Mouse (Mus musculus): ENCODE data around the gene D1Ertd622e. TPM values are rescaled to one million over a fixed set of nuclear protein-coding genes. Genes with fewer than 3 reads are reported as not detected.

The D1Ertd622e gene
- polyA plus RNA-seq, 1 experiment from 2014 or later = 12.1 TPM

DNA sequence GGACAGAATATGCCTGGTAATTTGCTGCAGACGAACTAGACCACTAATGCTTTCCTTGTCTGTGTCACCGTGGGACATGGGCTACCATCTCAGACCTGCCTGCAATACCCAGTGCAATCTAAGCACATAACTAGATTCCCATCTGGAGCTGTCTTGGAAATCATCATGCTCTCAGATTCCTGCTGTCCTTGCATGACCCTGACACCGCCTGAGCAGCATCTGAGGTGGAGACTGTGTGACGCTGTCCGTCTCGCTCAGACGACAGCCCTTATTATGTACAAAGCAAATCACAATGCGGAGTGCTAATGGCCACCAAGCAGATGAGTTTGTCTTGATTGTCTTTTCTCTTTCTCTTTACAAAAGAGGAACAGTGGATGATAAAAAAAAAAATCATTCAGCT lies 33.9 kb downstream of the D1Ertd622e start:
- H3K4me1 ChIP-seq = no peaks in the 10 kb centered on the region
- H3K27me3 ChIP-seq (ENCODE audit: insufficient read depth, poor library complexity, severe bottlenecking) = no peaks in the 10 kb centered on the region
- no peaks in the 10 kb centered on the region for H3K36me3 ChIP-seq
- 82% methylated on average over 8 of the region's 8 CpGs for WGBS
- no peak overlapping the region for H3K27ac ChIP-seq
- no peak for DNase-seq (ENCODE audit: low spot score)
- H3K4me3 ChIP-seq = no peak overlapping the region
- no peaks in the 10 kb centered on the region for H3K9me3 ChIP-seq

DNA sequence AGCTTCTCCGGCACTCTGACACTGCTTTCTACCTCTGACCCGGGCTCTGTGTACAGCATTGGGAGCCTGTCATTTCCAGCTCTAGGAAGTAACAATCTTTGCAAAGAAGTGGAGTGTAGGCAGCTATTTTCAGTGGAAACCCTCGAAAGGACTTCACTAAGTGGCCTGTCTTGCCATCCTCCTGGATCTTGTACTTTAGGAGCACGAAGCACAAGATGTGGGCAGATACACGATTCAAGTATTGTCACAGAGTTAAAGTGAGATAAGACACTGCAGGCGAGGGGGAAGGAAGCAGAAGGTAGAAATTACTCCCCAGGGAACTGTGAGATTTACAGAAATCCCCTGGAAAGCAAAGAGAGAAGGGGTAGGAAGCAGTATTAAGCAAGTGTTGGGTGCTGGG lies 36.4 kb downstream of the D1Ertd622e start:
- no peaks in the 10 kb centered on the region for H3K9me3 ChIP-seq
- no peak for DNase-seq (ENCODE audit: low spot score)
- H3K4me1 ChIP-seq = no peaks in the 10 kb centered on the region
- H3K27ac ChIP-seq = no peak overlapping the region
- WGBS = 37% methylated on average over 6 of the region's 6 CpGs
- H3K36me3 ChIP-seq = no peaks in the 10 kb centered on the region
- H3K4me3 ChIP-seq = no peak overlapping the region
- H3K27me3 ChIP-seq (ENCODE audit: insufficient read depth, poor library complexity, severe bottlenecking) = no peaks in the 10 kb centered on the region

DNA sequence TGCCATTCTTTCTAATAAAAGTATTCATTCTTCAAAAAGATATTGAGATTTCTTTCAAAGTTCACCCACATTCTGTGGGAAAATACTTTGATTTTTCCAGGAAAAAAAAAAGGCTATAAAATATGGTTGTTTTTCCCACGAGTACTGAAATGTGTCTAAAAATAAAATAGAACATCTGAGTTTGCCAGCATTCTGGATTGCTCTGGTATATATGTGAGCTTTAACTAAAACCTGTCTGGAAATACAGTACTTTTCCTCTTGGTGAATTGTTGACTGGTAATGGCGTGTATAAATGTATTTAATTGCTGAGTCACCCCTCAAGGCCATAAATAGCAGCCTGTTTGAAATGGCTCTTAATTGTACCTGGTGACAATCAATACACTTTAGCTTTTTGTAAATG lies 37.5 kb downstream of the D1Ertd622e start:
- no peaks in the 10 kb centered on the region for H3K4me1 ChIP-seq
- no peaks in the 10 kb centered on the region for H3K27me3 ChIP-seq (ENCODE audit: insufficient read depth, poor library complexity, severe bottlenecking)
- H3K4me3 ChIP-seq = no peak overlapping the region
- no peaks in the 10 kb centered on the region for H3K9me3 ChIP-seq
- WGBS = 81% methylated on average over 2 of the region's 2 CpGs
- no peak overlapping the region for H3K27ac ChIP-seq
- DNase-seq (ENCODE audit: low spot score) = no peak
- no peaks in the 10 kb centered on the region for H3K36me3 ChIP-seq

DNA sequence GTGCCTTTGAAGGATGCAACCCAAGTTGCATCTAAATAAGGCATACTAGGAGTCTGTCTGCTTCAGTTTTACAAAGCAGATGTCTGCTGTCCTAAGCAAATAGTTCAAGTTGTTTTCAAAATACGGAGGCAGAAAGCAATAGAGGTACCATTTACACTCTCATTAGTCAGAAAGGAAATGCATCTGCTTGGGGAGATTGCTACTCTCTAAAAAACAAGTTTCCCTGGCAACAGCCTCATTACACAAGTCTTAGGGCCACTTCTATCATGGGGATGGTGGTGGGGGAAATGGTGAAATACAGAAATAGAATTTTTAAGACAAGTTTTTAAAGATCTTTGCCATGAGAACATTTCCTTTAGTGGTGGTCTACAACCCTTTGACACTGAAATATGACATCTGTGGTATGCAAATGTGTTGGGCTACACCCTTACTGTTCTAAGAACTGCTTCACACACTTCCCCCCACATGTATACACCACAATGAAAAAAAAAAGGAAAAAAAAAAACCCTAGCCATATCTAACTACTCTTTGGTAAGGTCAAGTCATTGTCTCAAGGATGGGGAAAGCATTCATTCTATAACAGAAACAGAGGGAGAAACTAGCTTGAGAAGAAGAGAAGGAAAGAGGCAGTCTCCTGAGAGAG lies 38.5 kb downstream of the D1Ertd622e start:
- Histone ChIP-seq H3K36me3 (no peaks in the 10 kb centered on the region), H3K4me1 (no peaks in the 10 kb centered on the region), H3K9me3 (no peaks in the 10 kb centered on the region), H3K27ac (no peak overlapping the region), H3K27me3 (ENCODE audit: insufficient read depth, poor library complexity, severe bottlenecking) (no peaks in the 10 kb centered on the region), H3K4me3 (no peak overlapping the region)
- DNase-seq (ENCODE audit: low spot score) = no peak
- 36% methylated on average over 1 of the region's 1 CpGs for WGBS

DNA sequence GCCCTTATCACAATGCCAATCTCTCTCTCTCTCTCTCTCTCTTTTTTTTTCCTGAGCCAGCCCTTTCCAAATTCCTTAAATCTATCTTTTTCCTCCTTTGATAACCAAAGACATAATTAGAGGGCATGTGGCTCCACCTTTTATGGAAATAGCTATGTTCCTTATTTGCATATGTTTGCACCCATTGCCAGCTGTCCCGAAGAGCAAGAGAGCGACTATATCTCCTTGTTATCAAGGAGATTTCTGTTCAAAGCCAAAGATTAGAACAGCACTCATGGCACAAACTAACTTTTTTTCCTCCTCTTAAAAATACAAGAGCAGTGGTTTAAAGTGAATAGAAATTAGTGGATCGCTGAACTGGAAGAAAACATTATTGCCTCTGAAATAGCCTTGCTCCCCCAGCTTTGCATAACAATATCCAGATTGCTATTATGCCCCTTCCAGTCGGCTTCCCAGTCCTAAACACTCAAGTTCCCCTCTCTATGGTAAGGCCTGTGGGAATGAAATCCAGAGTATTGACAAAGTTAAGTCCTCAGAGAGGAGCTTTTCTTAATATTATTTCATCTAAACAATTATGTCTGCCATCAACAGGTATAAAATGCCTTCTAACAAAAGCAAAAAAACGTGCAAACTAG lies 39.2 kb downstream of the D1Ertd622e start:
- Histone ChIP-seq H3K9me3 (no peaks in the 10 kb centered on the region), H3K27me3 (ENCODE audit: insufficient read depth, poor library complexity, severe bottlenecking) (no peaks in the 10 kb centered on the region), H3K4me1 (no peaks in the 10 kb centered on the region), H3K36me3 (no peaks in the 10 kb centered on the region), H3K27ac (no peak overlapping the region), H3K4me3 (no peak overlapping the region)
- no peak for DNase-seq (ENCODE audit: low spot score)
- 27% methylated on average over 5 of the region's 5 CpGs for WGBS

DNA sequence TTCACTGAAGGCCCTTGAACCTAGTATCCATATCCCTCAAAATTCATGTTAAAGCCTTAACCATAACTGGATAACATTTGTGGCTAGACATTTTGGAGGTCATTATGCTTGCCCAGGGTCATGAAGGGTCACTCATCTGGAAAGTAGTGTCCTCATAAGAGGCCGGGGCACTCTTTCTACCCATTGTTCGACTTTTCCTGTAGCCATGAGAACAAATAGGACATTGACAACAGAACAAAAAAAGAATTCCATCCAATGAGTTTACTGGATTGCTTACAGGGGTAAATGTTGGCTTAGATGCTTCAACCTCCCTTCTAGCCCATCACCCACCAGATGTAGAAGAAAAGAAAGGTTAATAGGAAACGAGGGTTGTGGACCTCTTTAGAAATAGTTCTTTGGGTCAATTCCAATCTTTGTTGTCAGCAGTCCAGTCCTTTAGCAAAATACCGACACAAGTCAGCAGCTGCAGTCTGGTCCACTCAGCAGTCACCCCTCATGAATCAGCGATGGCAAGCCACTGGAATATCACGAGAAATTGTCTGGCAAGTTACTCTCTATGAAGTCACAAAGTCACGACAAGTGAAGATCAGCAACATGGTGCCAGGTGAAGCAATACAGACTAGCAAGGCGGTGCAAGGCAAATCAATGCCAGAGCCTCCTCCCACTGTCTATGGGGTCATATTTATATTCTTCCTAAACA lies 42.1 kb downstream of the D1Ertd622e start:
- no peaks in the 10 kb centered on the region for H3K27me3 ChIP-seq (ENCODE audit: insufficient read depth, poor library complexity, severe bottlenecking)
- WGBS = 85% methylated on average over 8 of the region's 8 CpGs
- DNase-seq (ENCODE audit: low spot score) = no peak
- no peak overlapping the region for H3K4me3 ChIP-seq
- no peaks in the 10 kb centered on the region for H3K4me1 ChIP-seq
- H3K27ac ChIP-seq = no peak overlapping the region
- H3K36me3 ChIP-seq = no peaks in the 10 kb centered on the region
- no peaks in the 10 kb centered on the region for H3K9me3 ChIP-seq

DNA sequence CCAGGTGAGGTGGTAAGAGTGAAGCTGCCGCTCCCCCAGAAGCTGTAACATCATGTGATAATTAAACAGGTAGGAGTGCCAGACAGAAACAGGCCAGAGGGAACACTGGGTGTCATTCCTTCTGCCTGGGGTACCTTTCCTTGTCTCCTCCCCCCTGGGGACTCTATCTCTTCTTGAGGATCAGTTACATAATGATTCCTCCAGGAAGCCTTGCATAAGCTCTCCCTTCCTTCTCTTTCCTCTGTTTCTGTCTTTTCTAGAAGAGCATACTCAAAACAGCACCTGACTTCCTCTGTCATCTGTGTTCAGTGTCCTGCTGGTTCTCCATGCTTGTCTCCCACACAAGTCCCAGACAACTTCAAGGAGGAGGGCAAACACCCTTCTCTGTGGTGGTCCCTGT lies 46.3 kb downstream of the D1Ertd622e start:
- no peaks in the 10 kb centered on the region for H3K9me3 ChIP-seq
- DNase-seq (ENCODE audit: low spot score) = no peak
- 33% methylated on average over 1 of the region's 1 CpGs for WGBS

DNA sequence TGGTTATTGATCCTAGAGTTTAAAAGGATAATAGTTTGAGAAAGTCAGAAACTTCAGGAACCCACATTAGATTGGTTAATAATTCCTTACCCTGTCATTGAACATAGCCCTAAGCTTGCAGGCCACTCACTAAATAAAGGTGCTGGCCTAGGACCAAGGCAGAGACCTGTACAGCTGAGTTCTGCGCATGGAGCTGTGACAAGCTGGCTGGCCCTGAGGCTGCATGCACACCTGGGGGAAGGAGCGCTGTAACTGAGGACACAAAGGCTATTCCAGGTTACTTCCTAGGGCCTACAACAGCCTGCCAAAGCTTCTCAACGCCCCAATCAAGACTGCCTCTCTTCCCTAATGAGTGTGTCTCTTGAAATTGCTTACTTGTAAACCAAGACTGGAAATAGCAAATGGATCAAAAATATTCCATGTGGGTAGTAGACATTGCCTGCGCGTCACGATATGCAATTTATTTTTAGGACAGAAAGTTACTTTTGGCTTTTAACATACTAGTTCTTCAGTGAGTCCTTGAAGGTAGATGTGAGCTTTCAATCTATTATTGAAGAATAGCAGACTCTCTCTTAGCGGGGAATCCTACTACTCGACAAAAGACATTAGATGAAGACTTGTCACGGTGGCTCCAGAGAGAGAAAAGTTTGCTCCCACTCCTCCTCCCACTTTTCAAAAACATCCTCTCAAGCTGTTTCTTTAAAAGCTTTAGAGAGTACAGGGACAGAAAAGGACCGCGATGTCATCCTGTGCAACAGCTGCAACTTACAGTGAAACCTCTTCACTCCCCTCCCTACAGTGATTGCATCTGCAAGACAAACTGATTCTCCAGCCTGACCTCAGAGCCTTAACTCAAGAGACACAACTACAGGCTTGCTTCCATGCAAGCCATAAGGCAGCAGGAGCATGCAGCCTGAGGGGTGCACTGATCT lies 47.1 kb downstream of the D1Ertd622e start:
- no peak overlapping the region for H3K4me3 ChIP-seq
- no peaks in the 10 kb centered on the region for H3K9me3 ChIP-seq
- 81% methylated on average over 11 of the region's 11 CpGs for WGBS
- no peaks in the 10 kb centered on the region for H3K36me3 ChIP-seq
- no peaks in the 10 kb centered on the region for H3K4me1 ChIP-seq
- no peak overlapping the region for H3K27ac ChIP-seq
- no peaks in the 10 kb centered on the region for H3K27me3 ChIP-seq (ENCODE audit: insufficient read depth, poor library complexity, severe bottlenecking)
- no peak for DNase-seq (ENCODE audit: low spot score)

More for the DNA sequence above, 46.3 kb downstream of the D1Ertd622e start:
- no peak overlapping the region for H3K27ac ChIP-seq
- H3K36me3 ChIP-seq = no peaks in the 10 kb centered on the region
- H3K4me3 ChIP-seq = no peak overlapping the region
- no peaks in the 10 kb centered on the region for H3K4me1 ChIP-seq
- no peaks in the 10 kb centered on the region for H3K27me3 ChIP-seq (ENCODE audit: insufficient read depth, poor library complexity, severe bottlenecking)

DNA sequence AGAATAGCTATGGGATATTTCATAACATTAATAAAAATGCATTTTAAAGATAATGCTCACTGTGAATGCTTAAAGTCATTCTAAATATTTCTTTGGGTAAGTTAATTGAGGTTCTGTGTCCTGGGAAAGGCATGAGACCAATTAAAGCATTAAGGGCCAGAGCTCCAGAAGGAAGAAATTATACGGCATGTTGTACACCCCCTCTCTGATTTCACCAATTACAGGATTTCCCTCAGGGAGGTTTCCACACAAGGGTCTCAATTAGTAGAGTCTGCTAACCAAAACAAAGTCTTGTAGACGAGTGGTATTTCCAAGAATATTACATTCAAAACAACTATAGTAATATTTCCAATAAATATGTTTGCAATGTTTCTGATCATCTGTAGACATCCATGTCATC lies 50.1 kb downstream of the D1Ertd622e start:
- no peak for DNase-seq (ENCODE audit: low spot score)
- no peak overlapping the region for H3K27ac ChIP-seq
- H3K4me1 ChIP-seq = no peaks in the 10 kb centered on the region
- no peaks in the 10 kb centered on the region for H3K36me3 ChIP-seq
- no peaks in the 10 kb centered on the region for H3K27me3 ChIP-seq (ENCODE audit: insufficient read depth, poor library complexity, severe bottlenecking)
- H3K4me3 ChIP-seq = no peak overlapping the region
- H3K9me3 ChIP-seq = no peaks in the 10 kb centered on the region
- WGBS = 78% methylated on average over 2 of the region's 2 CpGs

DNA sequence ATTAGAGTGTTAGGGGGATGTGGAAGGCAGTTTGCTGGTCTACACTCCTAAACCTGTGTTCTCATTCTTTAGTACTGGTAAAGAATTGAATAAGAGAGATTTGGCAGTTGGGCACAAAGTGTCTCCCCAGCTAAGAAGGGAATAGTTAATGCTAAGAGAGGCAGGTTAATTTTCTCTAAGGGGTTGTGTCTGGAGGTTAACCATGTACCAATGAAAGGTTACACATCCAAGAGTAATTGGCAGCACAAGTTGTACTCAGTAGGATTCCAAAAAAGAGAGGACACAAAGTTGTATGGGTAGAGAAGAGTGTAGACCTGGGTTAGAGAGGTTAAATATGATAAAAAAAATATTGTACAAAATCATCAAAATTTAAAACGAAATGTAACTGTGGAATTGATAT lies 58.5 kb downstream of the D1Ertd622e start:
- WGBS = 69% methylated on average over 1 of the region's 1 CpGs
- no peak for DNase-seq (ENCODE audit: low spot score)

DNA sequence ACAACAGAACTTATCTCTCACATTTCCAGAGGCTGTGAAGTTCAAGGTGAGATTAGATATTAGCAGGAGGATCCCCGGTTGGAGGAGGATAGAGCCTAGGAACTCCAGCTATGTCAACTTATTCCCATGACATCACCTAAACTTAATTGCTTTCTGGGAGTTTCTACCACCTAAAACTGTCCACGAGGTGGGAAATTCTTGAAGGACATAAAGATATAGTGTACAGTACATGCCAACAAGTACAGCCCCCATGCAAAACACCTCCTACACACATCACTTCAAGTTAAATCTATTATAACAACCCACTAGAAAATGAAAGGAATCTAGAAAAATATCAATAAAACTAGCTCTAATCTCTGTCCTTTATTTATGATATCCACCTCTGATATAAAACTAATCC lies 61.5 kb downstream of the D1Ertd622e start:
- WGBS = 57% methylated on average over 2 of the region's 2 CpGs
- H3K4me3 ChIP-seq = no peak overlapping the region
- no peaks in the 10 kb centered on the region for H3K36me3 ChIP-seq
- no peak overlapping the region for H3K27ac ChIP-seq
- H3K27me3 ChIP-seq (ENCODE audit: insufficient read depth, poor library complexity, severe bottlenecking) = no peaks in the 10 kb centered on the region
- no peaks in the 10 kb centered on the region for H3K9me3 ChIP-seq
- DNase-seq (ENCODE audit: low spot score) = no peak
- H3K4me1 ChIP-seq = no peaks in the 10 kb centered on the region

More for the DNA sequence above, 58.5 kb downstream of the D1Ertd622e start:
- no peaks in the 10 kb centered on the region for H3K36me3 ChIP-seq
- no peak overlapping the region for H3K4me3 ChIP-seq
- H3K27me3 ChIP-seq (ENCODE audit: insufficient read depth, poor library complexity, severe bottlenecking) = no peaks in the 10 kb centered on the region
- no peaks in the 10 kb centered on the region for H3K4me1 ChIP-seq
- H3K9me3 ChIP-seq = no peaks in the 10 kb centered on the region
- no peak overlapping the region for H3K27ac ChIP-seq

DNA sequence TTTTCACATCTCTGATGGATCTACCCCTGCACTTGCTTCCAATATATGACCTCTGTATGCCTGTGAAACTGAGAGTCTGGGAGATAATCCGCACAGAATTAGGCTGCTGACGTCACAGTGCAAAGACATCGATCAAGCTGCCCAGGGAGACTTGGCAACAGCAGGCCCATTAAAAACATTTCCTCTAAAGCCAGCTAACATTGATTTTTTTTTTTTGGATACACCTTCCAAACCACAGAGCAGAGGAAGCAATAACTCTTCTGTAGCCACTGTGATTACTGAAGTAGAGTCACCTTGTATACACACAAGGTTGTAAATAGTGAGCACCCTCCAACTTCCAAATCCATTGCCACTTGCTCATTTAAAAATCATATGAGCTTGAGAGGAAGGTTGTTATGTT lies 62.8 kb downstream of the D1Ertd622e start:
- Histone ChIP-seq H3K27ac (no peak overlapping the region), H3K4me3 (no peak overlapping the region), H3K36me3 (no peaks in the 10 kb centered on the region), H3K9me3 (no peaks in the 10 kb centered on the region), H3K27me3 (ENCODE audit: insufficient read depth, poor library complexity, severe bottlenecking) (no peaks in the 10 kb centered on the region), H3K4me1 (no peaks in the 10 kb centered on the region)
- 83% methylated on average over 3 of the region's 3 CpGs for WGBS
- no peak for DNase-seq (ENCODE audit: low spot score)

DNA sequence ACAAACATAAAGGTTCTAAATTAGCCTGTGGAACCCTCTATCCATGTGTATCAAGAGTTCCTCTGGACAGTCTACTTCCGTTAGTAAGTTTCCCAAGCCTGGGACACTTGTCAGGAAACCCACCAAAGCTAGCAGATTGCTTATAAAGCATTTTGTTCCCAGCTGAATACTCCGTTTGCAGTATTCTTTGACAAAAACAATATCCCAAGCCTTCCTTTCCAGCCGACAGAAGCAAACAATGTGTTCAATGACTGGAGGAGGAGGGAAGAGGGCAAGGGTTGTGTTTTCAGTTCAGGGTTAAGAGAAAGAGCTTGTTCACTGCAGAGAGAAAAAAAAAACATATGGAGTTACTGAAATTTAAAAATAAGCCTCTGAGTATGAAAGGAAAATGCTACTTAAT lies 73.3 kb downstream of the D1Ertd622e start:
- H3K36me3 ChIP-seq = no peaks in the 10 kb centered on the region
- no peak overlapping the region for H3K4me3 ChIP-seq
- no peak overlapping the region for H3K27ac ChIP-seq
- DNase-seq (ENCODE audit: low spot score) = no peak
- no peaks in the 10 kb centered on the region for H3K9me3 ChIP-seq
- no peaks in the 10 kb centered on the region for H3K27me3 ChIP-seq (ENCODE audit: insufficient read depth, poor library complexity, severe bottlenecking)
- 64% methylated on average over 3 of the region's 3 CpGs for WGBS
- no peaks in the 10 kb centered on the region for H3K4me1 ChIP-seq
